Mouse (Mus musculus): ENCODE results near the gene Ubqln3. TPM values are rescaled to one million over a fixed set of nuclear protein-coding genes. Genes with fewer than 3 reads are reported as not detected.

The Ubqln3 gene
- polyA plus RNA-seq (2012; rRNA removed) = not detected in 2 replicates

DNA sequence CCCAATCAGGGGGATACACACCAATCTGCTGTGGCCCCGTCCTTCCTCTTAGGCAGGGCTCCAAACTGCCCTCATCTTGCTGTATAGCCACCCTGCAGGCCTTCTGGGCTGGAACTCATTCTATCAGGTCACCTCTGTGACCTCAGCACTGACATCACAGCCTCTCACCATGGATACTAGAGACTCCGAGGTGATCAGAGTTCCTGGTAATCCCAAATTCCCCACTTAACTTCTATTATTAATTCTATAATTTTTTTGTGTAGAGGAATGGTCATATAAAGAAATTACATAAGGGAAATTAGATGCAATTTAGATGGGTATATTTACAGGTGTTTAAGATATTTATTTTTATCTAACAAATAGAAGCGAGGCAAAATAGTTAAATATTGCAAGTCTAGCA lies at the start of gene Ubqln3:
Gene Ubqln3 (minus strand): TSS at position 101 of the 400 bp plus-strand sequence.

DNA sequence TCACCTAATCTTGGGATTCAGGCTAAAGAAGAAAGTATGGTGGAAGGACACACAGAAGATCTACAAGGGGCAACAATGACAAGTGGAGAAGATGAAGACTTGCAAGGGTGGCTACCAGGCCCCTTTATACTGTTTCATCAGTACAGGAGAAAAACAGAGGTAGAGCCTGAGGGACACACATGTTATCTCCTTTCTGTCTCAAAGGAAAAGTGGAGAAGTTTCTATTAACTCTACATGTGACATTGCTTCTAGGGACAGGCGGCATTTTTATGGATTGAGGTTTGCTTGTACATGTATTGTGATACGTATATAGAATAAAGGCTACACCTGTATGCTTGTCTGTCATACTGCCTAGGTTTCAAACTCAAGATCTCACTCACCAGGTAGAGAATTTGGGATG lies 40.2 kb upstream of the Ubqln3 start, which contains the start of gene Olfr648:
Gene Olfr648 (minus strand): TSS at position 101 of the 400 bp plus-strand sequence.

DNA sequence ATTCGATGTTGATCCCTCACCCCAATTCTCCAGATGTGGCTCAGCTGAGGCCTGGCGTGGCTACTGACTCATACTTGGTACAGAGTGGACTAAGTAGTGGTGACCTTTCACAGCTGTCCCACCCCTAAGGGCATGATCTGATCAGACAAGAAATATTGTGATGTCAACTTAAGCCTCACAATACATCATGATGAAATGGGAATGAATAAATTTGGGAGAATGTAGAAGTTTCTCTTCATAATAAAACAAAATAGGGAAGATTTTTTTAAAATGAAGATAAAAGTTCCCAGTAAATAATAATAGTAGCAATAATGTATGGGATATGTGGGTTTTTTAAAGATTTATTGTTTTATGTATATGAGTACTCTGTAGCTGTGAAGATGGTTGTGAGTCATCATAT lies 7.4 kb upstream of the Ubqln3 start, which contains the start of gene Ubqlnl:
Gene Ubqlnl (minus strand): TSS at position 101 of the 400 bp plus-strand sequence.

DNA sequence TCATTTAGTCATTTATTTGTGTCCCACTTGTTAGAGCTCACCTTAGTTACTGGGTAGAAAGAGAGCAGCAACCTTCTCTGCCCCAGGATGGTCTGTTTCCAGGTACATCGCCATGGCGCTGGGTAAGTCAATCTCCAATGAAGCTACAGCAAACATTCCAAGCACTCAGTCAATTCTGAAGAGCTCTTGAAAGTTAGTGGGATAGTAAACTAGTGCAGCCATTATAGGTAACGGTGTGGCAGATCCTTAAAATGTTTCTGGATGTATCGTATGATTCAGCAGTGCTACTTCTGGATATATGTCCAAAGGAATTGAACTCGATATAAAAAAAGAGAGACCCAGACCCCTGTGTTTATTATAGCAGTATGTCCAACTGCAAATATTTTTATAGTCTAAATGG lies 5.8 kb downstream of the Ubqln3 start, which contains the start of gene Olfr643:
Gene Olfr643 (minus strand): TSS at position 101 of the 400 bp plus-strand sequence.

DNA sequence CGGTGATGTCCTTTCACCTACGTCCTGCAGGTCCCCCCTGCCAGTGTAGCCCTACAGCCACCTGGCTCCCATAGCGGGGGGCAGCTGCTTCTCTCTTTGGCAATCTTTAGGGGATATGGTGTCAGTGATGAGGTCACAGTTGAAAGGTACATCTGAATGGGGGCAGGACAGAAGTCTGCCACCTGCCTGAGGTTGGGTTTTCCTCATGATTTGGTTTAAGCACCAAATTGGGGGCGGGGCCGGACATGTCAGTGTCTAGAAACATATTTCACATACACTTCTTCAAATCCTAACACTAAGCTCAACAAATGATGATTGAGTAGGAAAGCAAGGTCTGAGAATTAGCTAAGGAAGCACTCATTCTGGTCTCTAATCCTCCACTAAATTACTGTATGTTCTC lies 13.4 kb downstream of the Ubqln3 start, which contains the start of gene Ubqln5:
Gene Ubqln5 (minus strand): TSS at position 101 of the 400 bp plus-strand sequence.

DNA sequence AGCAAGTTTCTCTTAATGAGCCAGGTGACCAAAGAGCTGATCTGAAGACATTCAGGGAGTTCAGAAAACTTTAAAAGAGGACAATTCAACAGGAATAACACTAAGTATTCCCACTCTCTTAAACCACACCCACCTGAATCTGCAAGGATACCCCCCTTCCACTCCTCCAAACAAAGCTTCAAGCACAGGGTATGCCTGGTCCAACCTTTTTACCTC lies 38.4 kb downstream of the Ubqln3 start, which contains the start of gene Olfr646:
Gene Olfr646 (plus strand): TSS at position 117 of the 216 bp plus-strand sequence.

Other genes with a start within 250 kb of the Ubqln3 start
- gene Olfr64, start 248.8 kb downstream of the Ubqln3 start, polyA plus RNA-seq (2012; rRNA removed) = not detected in 2 replicates
- gene Olfr65, start 239.8 kb downstream of the Ubqln3 start, polyA plus RNA-seq (2012; rRNA removed) = not detected in 2 replicates
- gene Olfr631, start 214.5 kb downstream of the Ubqln3 start, polyA plus RNA-seq (2012; rRNA removed) = 0.45 and 0.77 TPM in 2 replicates
- 1.6 and 1.8 TPM in 2 replicates for gene Olfr632, start 208.9 kb downstream of the Ubqln3 start, polyA plus RNA-seq (2012; rRNA removed)
- gene Olfr633, start 198.8 kb downstream of the Ubqln3 start, polyA plus RNA-seq (2012; rRNA removed) = 0.02 and 0.09 TPM in 2 replicates
- under 0.01 TPM in 2 replicates for gene Olfr635, start 172.1 kb downstream of the Ubqln3 start, polyA plus RNA-seq (2012; rRNA removed)
- 0.05 TPM in 2 replicates for gene Olfr638, start 144.5 kb downstream of the Ubqln3 start, polyA plus RNA-seq (2012; rRNA removed)
- gene Olfr639, start 126.0 kb downstream of the Ubqln3 start, polyA plus RNA-seq (2012; rRNA removed) = not detected in 2 replicates
- not detected in 2 replicates for gene Olfr640, start 117.7 kb downstream of the Ubqln3 start, polyA plus RNA-seq (2012; rRNA removed)
- not detected in 2 replicates for gene Olfr641, start 107.8 kb downstream of the Ubqln3 start, polyA plus RNA-seq (2012; rRNA removed)
- gene Olfr642, start 90.6 kb downstream of the Ubqln3 start, polyA plus RNA-seq (2012; rRNA removed) = not detected in 2 replicates
- gene 4930516K23Rik, start 81.8 kb downstream of the Ubqln3 start, polyA plus RNA-seq (2012; rRNA removed) = not detected in 2 replicates
- not detected in 2 replicates for gene Olfr644, start 71.4 kb downstream of the Ubqln3 start, polyA plus RNA-seq (2012; rRNA removed)
- not detected in 2 replicates for gene Olfr645, start 57.8 kb downstream of the Ubqln3 start, polyA plus RNA-seq (2012; rRNA removed)
- gene Olfr646, start 38.4 kb downstream of the Ubqln3 start, polyA plus RNA-seq (2012; rRNA removed) = not detected in 2 replicates
- not detected in 2 replicates for gene Ubqln5, start 13.5 kb downstream of the Ubqln3 start, polyA plus RNA-seq (2012; rRNA removed)
- not detected in 2 replicates for gene Olfr643, start 5.9 kb downstream of the Ubqln3 start, polyA plus RNA-seq (2012; rRNA removed)
- not detected in 2 replicates for gene Ubqlnl, start 7.3 kb upstream of the Ubqln3 start, polyA plus RNA-seq (2012; rRNA removed)
- gene Olfm5, start 21.6 kb upstream of the Ubqln3 start, polyA plus RNA-seq (2012; rRNA removed) = 0.01 TPM in 1 of 2 replicates, not detected in the other
- gene Olfr648, start 40.1 kb upstream of the Ubqln3 start, polyA plus RNA-seq (2012; rRNA removed) = 0.03 and 0.06 TPM in 2 replicates
- gene Olfr649, start 52.7 kb upstream of the Ubqln3 start, polyA plus RNA-seq (2012; rRNA removed) = not detected in 2 replicates
- 0.59 and 0.62 TPM in 2 replicates for gene Trim6, start 75.5 kb upstream of the Ubqln3 start, polyA plus RNA-seq (2012; rRNA removed)
- 1.8 and 2.3 TPM in 2 replicates for gene Trim34a, start 101.2 kb upstream of the Ubqln3 start, polyA plus RNA-seq (2012; rRNA removed)
- 0.26 and 0.39 TPM in 2 replicates for gene Trim5, start 144.8 kb upstream of the Ubqln3 start, polyA plus RNA-seq (2012; rRNA removed)
- 3.5 and 3.7 TPM in 2 replicates for gene Trim12a, start 172.2 kb upstream of the Ubqln3 start, polyA plus RNA-seq (2012; rRNA removed)
- 0.02 TPM in 1 of 2 replicates, not detected in the other for gene Trim34b, start 186.2 kb upstream of the Ubqln3 start, polyA plus RNA-seq (2012; rRNA removed)
- 2.0 and 2.9 TPM in 2 replicates for gene Trim12c, start 210.1 kb upstream of the Ubqln3 start, polyA plus RNA-seq (2012; rRNA removed)
- 0.15 and 0.23 TPM in 2 replicates for gene Trim30b, start 226.6 kb upstream of the Ubqln3 start, polyA plus RNA-seq (2012; rRNA removed)

All from liver, embryonic 14 days (tissue).